Mouse (Mus musculus): ENCODE measurements around the gene Map7d1.

DNA sequence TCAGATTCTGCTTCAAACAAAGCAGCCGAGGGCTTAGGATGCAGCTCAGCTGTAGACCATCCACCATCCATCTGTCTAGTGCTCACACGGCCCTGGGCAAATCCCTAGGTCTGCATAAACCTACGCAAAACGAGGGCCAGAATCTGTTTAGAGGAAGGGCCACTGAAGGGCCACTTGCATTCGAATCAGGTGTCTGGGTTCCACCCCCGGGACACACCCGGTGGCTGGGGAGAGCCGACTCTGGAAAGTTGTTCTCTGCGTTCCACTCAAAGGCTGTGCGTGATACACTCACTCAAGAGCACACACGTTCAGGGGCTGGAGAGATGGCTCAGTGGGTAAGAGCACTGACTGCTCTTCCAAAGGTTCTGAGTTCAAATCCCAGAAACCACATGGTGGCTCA lies 33.5 kb downstream of the Map7d1 start:
- TF ChIP-seq EP300 (IDR thresholded peaks at IDR 0.05; ENCODE audit: low read depth): no peak
- no peak for TF ChIP-seq CTCF (IDR thresholded peaks at IDR 0.05; ENCODE audit: low read depth)
